Mouse (Mus musculus) olfactory bulb, adult 2 months (tissue): ENCODE measurements around the gene Scfd2.
A peak's percentile ranks its signal among the peaks of the same experiment; 100 is the strongest.

Source experiments
- CTCF ChIP-seq: fragments of 200-500 bp; IDR thresholded peaks from 2 replicates; pipeline ENCODE4 v1.5.1; 2012; ENCODE audit warnings: low read depth, mild to moderate bottlenecking, low read length, moderate library complexity; ENCODE audit not compliant: insufficient read depth
- POLR2A ChIP-seq: fragments of 200-500 bp; IDR thresholded peaks from 2 replicates; pipeline ENCODE4 v1.6.1; 2012; ENCODE audit warnings: mild to moderate bottlenecking, low read depth, low read length, moderate library complexity; ENCODE audit not compliant: insufficient read depth

DNA sequence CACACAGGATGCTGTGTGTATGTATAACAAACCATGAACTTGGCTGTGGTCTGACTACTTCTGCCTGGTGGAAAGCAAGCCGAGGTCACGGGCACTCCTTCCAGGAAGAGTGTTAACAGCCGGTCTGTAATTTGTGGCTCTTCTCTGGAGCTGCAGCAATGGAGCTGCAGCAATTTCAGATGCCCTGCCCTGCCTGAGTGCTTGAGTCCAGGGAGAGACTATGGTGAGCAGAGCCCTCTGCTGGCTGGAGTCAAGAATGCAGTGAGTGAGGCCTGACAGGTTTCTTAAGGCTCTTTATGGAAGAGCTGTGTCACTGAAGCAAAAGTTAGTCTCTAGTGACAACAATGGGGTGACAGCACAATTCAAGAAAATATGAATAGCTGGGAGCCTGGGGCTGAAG is 253.8 kb downstream of the Scfd2 start:
- TF ChIP-seq CTCF (peak; percentile 86), POLR2A (no peak)
